Mouse (Mus musculus) right cerebral cortex, postnatal 4 days (tissue): ENCODE data around the gene Whrn.

Source experiments
- DNase-seq: peaks from one replicate; pipeline ENCODE4 v3.0.0-alpha.2; 2022

Whrn gene

GRCm38 (mm10) chr4:63374331-63374730 is 121.5 kb downstream of the Whrn start:
- no peak for DNase-seq

GRCm38 (mm10) chr4:63373404-63373803 is 122.4 kb downstream of the Whrn start:
- DNase-seq, result no peak

DNA sequence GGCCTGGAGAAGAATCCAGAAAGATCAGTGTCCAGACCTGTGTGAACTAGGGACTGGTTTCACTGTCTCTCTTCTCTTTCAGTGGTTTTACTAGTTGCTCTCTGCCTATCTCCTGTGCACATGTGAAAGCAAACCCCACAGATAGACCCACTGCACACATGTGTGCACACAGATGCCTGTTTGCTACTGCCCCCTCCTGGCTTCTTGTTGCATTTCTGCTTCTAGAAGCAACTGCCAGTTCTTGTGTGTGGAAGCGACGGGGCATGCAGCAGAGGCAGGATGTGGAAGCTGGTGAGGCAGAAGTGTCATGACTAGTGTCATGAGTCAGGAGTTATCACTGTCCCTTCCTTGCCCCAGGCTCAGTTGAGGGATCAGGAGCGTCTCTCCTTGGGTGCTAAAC is 123.9 kb downstream of the Whrn start:
- DNase-seq, result peak; percentile 43

- DNase-seq, result no peak
These were observed 124.9 kb downstream of the Whrn start for GRCm38 (mm10) chr4:63370897-63371296.

GRCm38 (mm10) chr4:63368577-63368976 is 127.2 kb downstream of the Whrn start:
- peak; percentile 93 for DNase-seq
